Mouse (Mus musculus): ENCODE measurements around the gene Carmil1.
"Not testable (repeated sequence)": the region's sequence is repeated elsewhere in the genome, so short reads cannot be mapped to it uniquely, and the experiment has no call there.

Carmil1 gene

GRCm38 (mm10) chr13:24104611-24105339 lies 175.8 kb downstream of the Carmil1 start:
- not testable (repeated sequence) for DNase-seq (ENCODE audit: low spot score in 2 of 2)

- no peak for DNase-seq (ENCODE audit: low spot score in 2 of 2)
Measured at GRCm38 (mm10) chr13:24104016-24104415, 176.6 kb downstream of the Carmil1 start.

GRCm38 (mm10) chr13:24103152-24103551 lies 177.4 kb downstream of the Carmil1 start:
- no peak for DNase-seq (ENCODE audit: low spot score in 2 of 2)

GRCm38 (mm10) chr13:24102256-24102655 lies 178.3 kb downstream of the Carmil1 start:
- no peak for DNase-seq (ENCODE audit: low spot score in 2 of 2)

- DNase-seq (ENCODE audit: low spot score in 2 of 2): no peak
Measured at GRCm38 (mm10) chr13:24101157-24102130, 179.2 kb downstream of the Carmil1 start.

GRCm38 (mm10) chr13:24100516-24101094 lies 180.0 kb downstream of the Carmil1 start:
- no peak for DNase-seq (ENCODE audit: low spot score in 2 of 2)

GRCm38 (mm10) chr13:24096573-24096972 lies 184.0 kb downstream of the Carmil1 start:
- no peak for DNase-seq (ENCODE audit: low spot score in 2 of 2)

- DNase-seq (ENCODE audit: low spot score in 2 of 2): no peak
Measured at GRCm38 (mm10) chr13:24094825-24095547, 185.6 kb downstream of the Carmil1 start.

- no peak for DNase-seq (ENCODE audit: low spot score in 2 of 2)
Measured at GRCm38 (mm10) chr13:24093108-24093507, 187.5 kb downstream of the Carmil1 start.

GRCm38 (mm10) chr13:24092073-24092472 lies 188.5 kb downstream of the Carmil1 start:
- no peak for DNase-seq (ENCODE audit: low spot score in 2 of 2)

- no peak for DNase-seq (ENCODE audit: low spot score in 2 of 2)
Measured at GRCm38 (mm10) chr13:24082153-24082552, 198.4 kb downstream of the Carmil1 start.

GRCm38 (mm10) chr13:24081698-24082097 lies 198.9 kb downstream of the Carmil1 start:
- no peak for DNase-seq (ENCODE audit: low spot score in 2 of 2)

GRCm38 (mm10) chr13:24072588-24072987 lies 208.0 kb downstream of the Carmil1 start:
- no peak for DNase-seq (ENCODE audit: low spot score in 2 of 2)

GRCm38 (mm10) chr13:24067553-24067952 lies 213.0 kb downstream of the Carmil1 start:
- no peak for DNase-seq (ENCODE audit: low spot score in 2 of 2)

- DNase-seq (ENCODE audit: low spot score in 2 of 2): no peak
Measured at GRCm38 (mm10) chr13:24065536-24065935, 215.1 kb downstream of the Carmil1 start.

- no peak for DNase-seq (ENCODE audit: low spot score in 2 of 2)
Measured at GRCm38 (mm10) chr13:24062770-24063169, 217.8 kb downstream of the Carmil1 start.

- no peak for DNase-seq (ENCODE audit: low spot score in 2 of 2)
Measured at GRCm38 (mm10) chr13:24055072-24055869, 225.3 kb downstream of the Carmil1 start.

- DNase-seq (ENCODE audit: low spot score in 2 of 2): no peak
Measured at GRCm38 (mm10) chr13:24051496-24051895, 229.1 kb downstream of the Carmil1 start.

- no peak for DNase-seq (ENCODE audit: low spot score in 2 of 2)
Measured at GRCm38 (mm10) chr13:24050330-24050729, 230.3 kb downstream of the Carmil1 start.

- DNase-seq (ENCODE audit: low spot score in 2 of 2): no peak
Measured at GRCm38 (mm10) chr13:24049267-24050034, 231.1 kb downstream of the Carmil1 start.
